Mouse (Mus musculus) kidney, adult 2 months (tissue): ENCODE measurements at regions not wholly inside any gene's neighbourhood (a gene's known extent, or its start where the extent isn't known, plus 50 kb on each side); places are given as distances from the start of the nearest gene placed in this dataset.

Experiments
- CTCF ChIP-seq: fragments of 200-500 bp; conservative IDR thresholded peaks from 2 replicates; pipeline ENCODE4 v1.5.1; 2011; ENCODE audit warnings: low read depth, mild to moderate bottlenecking, control low read depth, low read length, moderate library complexity, mixed read lengths; ENCODE audit not compliant: insufficient read depth, insufficient read length
- POLR2A ChIP-seq: fragments of 200-500 bp; IDR thresholded peaks from one replicate; pipeline ENCODE4 v1.6.1; 2011; ENCODE audit warnings: low read depth, low read length, control low read depth

- TF ChIP-seq CTCF (no peak), POLR2A (no peak)
These were observed 71.2 kb upstream of the Adamts9 start for GRCm38 (mm10) chr6:93014534-93014933.
